Mouse (Mus musculus) liver, postnatal 0 days (tissue): ENCODE measurements around the gene Armcx4. TPM values are rescaled to one million over a fixed set of nuclear protein-coding genes. Genes with fewer than 3 reads are reported as not detected.

Experiments
- ATAC-seq: fragments of 200-750 bp; cut with Nextera tagmentation; 2 replicates; pipeline ENCODE4 v1.8.0; 2017; ENCODE audit warnings: mild to moderate bottlenecking, moderate library complexity
- DNase-seq: peaks from one replicate; pipeline ENCODE4 v3.0.0-alpha.2; 2016
- H3K27ac ChIP-seq: fragments of 300-500 bp; sonication (generic); 2 replicates; pipeline ENCODE4 v1.5.1; 2014; ENCODE audit warnings: antibody characterized with exemption, moderate library complexity, mild to moderate bottlenecking, low read depth
- H3K27me3 ChIP-seq: fragments of 300-500 bp; sonication (generic); 2 replicates; pipeline ENCODE4 v1.6.1; 2014; ENCODE audit warnings: low read length, control low read depth, mixed read lengths; ENCODE audit not compliant: insufficient read depth
- H3K36me3 ChIP-seq: fragments of 300-500 bp; sonication (generic); replicated peaks from 2 replicates; pipeline ENCODE4 v1.6.1; 2014; ENCODE audit warnings: mild to moderate bottlenecking, control low read depth, low read length, moderate library complexity, mixed read lengths; ENCODE audit not compliant: insufficient read depth
- H3K4me1 ChIP-seq: fragments of 300-500 bp; sonication (generic); 2 replicates; pipeline ENCODE4 v1.6.1; 2014; ENCODE audit warnings: antibody characterized with exemption, mild to moderate bottlenecking, control low read depth; ENCODE audit not compliant: insufficient read depth
- H3K4me2 ChIP-seq: fragments of 300-500 bp; sonication (generic); 2 replicates; pipeline ENCODE4 v1.6.1; 2014; ENCODE audit warnings: low read depth, mild to moderate bottlenecking, low read length, moderate library complexity, mixed read lengths
- H3K4me3 ChIP-seq: fragments of 300-500 bp; sonication (generic); 2 replicates; pipeline ENCODE4 v1.5.1; 2014; ENCODE audit warnings: low read depth, low read length
- H3K9ac ChIP-seq: fragments of 300-500 bp; sonication (generic); replicated peaks from 2 replicates; pipeline ENCODE4 v1.6.1; 2014; ENCODE audit warnings: mild to moderate bottlenecking, moderate library complexity
- H3K9me3 ChIP-seq: fragments of 300-500 bp; sonication (generic); 2 replicates; pipeline ENCODE4 v1.6.1; 2016; ENCODE audit warnings: mild to moderate bottlenecking, control low read depth, low read length, mixed read lengths
- CTCF ChIP-seq: sonication (generic); IDR thresholded peaks from 2 replicates; pipeline ENCODE4 v1.5.1; 2016; ENCODE audit warnings: antibody characterized with exemption, low read depth
- EP300 ChIP-seq: IDR thresholded peaks from 2 replicates; pipeline ENCODE4 v1.6.1; 2016; ENCODE audit warnings: antibody characterized with exemption, low read depth, mild to moderate bottlenecking
- WGBS: fragments of 180-500 bp; shearing (Covaris S2); extraction: QIAGEN DNeasy Blood & Tissue Kit; methylation state at CpG from one replicate; pipeline ENCODE4 v1.1.7; 2014; ENCODE audit not compliant: insufficient replicate concordance; 5-methylcytosine and 5-hydroxymethylcytosine counted together
- polyA plus RNA-seq: library from polyadenylated mRNA; unstranded; fragments of >200 nt; fragmentation: Nextera tagmentation; extraction: Ambion mirVana; gene quantifications from 2 replicates; pipeline ENCODE4 v1.2.1, GENCODE M21; 2015

Gene Armcx4
- polyA plus RNA-seq, 1 experiment from 2014 or later: 0.61 TPM

DNA sequence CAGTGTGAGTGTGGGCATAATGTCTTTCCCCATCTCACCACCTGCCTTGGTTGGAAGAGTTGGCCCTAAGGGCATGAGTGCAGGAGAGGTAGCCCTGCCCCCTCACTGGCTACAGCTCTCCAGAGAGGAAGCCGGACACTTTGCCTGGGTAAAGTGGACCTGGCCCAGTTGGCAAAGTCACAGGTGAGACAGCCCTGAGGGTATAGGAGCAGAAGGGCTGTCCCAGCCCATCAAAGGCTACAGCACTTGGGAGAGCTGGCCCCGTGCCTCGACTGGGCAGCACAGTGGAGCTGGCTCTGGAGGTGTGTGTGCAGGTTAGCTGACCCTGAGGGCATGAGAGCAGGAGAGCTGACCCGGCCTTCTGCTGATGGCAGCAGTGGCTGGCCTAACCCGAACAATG is 24.7 kb upstream of the Armcx4 start:
- Histone ChIP-seq H3K27me3 (no peaks in the 10 kb centered on the region), H3K4me3 (no peak overlapping the region), H3K4me1 (no peaks in the 10 kb centered on the region), H3K9ac (no peak overlapping the region), H3K9me3 (no peaks in the 10 kb centered on the region), H3K4me2 (no peak overlapping the region), H3K27ac (no peak overlapping the region), H3K36me3 (no peaks in the 10 kb centered on the region)
- DNase-seq: no peak
- 65% methylated on average over 5 of the region's 5 CpGs for WGBS
- ATAC-seq: no peak
- no peak for TF ChIP-seq CTCF
- TF ChIP-seq EP300: no peak

DNA sequence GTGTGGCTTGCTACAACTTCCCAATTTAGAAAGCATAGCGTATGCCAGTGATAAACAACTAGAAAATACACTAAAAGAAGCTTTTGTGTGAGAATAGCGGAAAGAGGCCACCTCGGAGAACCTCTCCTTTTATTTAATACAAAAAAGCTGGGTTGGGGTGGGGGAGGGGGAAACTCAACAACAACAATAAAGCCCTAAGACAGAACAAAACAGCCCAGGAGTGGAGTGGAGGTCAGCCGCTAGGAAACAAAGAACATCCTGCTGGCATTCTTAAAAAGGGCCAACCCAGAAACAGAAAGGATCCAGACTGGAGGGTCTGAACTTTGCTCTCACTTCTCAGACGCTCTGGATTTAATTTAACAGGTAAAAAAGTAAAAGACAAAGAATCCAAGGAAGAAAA is 11.3 kb upstream of the Armcx4 start:
- Histone ChIP-seq H3K4me3 (no peak overlapping the region), H3K4me1 (no peaks in the 10 kb centered on the region), H3K36me3 (no peaks in the 10 kb centered on the region), H3K27ac (no peak overlapping the region), H3K27me3 (no peaks in the 10 kb centered on the region), H3K9me3 (no peaks in the 10 kb centered on the region), H3K9ac (no peak overlapping the region), H3K4me2 (no peak overlapping the region)
- WGBS: 67% methylated on average over 5 of the region's 5 CpGs
- ATAC-seq: no peak
- no peak for DNase-seq
- no peak for TF ChIP-seq CTCF
- TF ChIP-seq EP300: no peak

DNA sequence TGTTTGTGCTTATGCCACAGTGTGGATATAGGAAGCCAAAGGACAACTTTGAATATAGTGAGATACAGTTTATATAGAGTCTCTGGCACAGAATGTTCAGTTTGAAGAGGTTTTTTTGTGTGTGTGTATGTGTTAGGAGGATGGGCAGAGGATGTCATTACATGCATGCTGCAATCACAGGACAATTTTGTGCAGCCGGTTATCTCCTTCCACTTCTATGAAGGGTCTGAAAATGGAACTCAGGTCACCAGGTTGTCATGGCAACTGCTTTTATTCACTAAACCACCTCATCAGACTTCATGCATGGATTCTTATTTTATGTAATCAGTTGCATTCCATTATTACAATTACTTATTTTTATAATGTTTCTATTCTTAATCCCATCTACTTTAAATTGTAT is 10.4 kb upstream of the Armcx4 start:
- DNase-seq (no peak), ATAC-seq (no peak)
- Histone ChIP-seq H3K4me2 (no peak overlapping the region), H3K27me3 (no peaks in the 10 kb centered on the region), H3K36me3 (no peaks in the 10 kb centered on the region), H3K4me3 (no peak overlapping the region), H3K4me1 (no peaks in the 10 kb centered on the region), H3K9me3 (no peaks in the 10 kb centered on the region), H3K9ac (no peak overlapping the region), H3K27ac (no peak overlapping the region)
- TF ChIP-seq CTCF: no peak
- no peak for TF ChIP-seq EP300
- WGBS: 74% methylated on average over 1 of the region's 1 CpGs

DNA sequence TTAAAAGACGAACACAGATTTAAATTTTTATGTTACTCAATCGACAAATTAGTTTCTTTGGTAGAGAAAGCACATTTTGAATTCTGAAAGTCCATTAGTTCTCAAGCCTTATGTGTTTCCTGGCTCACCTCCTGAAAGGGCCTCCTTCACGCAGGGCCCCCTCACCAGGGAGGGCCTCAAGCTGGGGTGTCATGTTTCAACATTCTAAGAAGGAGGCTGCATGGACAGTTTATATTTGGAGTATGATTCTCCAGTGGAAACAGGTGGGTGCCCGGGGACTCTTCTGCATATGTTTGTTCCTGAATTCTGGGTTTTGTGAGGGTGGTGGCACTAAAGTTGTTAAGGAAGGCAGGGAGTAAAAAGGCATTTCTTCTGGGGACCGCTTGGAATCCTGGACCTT is 1.4 kb upstream of the Armcx4 start:
- Histone ChIP-seq H3K4me1 (no peaks in the 10 kb centered on the region), H3K27ac (no peak overlapping the region), H3K9ac (no peak overlapping the region), H3K27me3 (peaks cover 10% of the 10 kb centered on the region; the same call in 1 of the 2 replicates), H3K9me3 (no peaks in the 10 kb centered on the region), H3K4me3 (no peak overlapping the region), H3K4me2 (no peak overlapping the region), H3K36me3 (no peaks in the 10 kb centered on the region)
- no peak for ATAC-seq
- DNase-seq: no peak
- TF ChIP-seq CTCF: no peak
- no peak for TF ChIP-seq EP300
- 46% methylated on average over 5 of the region's 5 CpGs for WGBS

DNA sequence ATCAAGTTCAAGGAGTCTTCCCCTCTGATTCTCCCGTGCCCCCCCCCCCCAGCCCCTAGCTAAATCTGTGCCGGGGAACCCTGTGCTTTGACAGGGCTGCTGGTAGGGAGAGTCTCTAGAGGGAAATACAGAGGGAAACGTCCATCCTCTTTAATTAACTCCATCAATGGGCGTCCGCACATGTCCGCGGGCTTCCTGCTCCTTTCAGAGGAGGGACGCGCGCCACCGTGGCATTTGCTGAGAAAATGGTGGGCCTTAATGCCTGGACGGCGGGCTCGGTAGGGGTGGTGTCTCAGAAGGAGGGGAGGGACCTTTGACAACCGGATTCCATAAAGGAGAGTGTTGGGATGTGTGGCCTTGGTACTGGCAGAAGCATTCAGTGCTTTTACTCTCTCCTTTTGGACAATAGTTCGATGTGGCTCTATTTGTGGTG is 436 bp downstream of the Armcx4 start:
- Histone ChIP-seq H3K27ac (peak overlapping the region; percentile 29; the same call in 1 of the 2 replicates), H3K9ac (no peak overlapping the region; the same call in 1 of the 2 replicates), H3K4me3 (peak overlapping the region; percentile 43), H3K4me1 (no peaks in the 10 kb centered on the region), H3K4me2 (peak overlapping the region; percentile 65), H3K9me3 (no peaks in the 10 kb centered on the region), H3K36me3 (no peaks in the 10 kb centered on the region), H3K27me3 (peaks cover 10% of the 10 kb centered on the region; the same call in 1 of the 2 replicates)
- TF ChIP-seq CTCF (no peak), EP300 (no peak)
- DNase-seq (peak; percentile 16), ATAC-seq (no peak)
- 17% methylated on average over 15 of the region's 16 CpGs for whole genome bisulfite sequencing

DNA sequence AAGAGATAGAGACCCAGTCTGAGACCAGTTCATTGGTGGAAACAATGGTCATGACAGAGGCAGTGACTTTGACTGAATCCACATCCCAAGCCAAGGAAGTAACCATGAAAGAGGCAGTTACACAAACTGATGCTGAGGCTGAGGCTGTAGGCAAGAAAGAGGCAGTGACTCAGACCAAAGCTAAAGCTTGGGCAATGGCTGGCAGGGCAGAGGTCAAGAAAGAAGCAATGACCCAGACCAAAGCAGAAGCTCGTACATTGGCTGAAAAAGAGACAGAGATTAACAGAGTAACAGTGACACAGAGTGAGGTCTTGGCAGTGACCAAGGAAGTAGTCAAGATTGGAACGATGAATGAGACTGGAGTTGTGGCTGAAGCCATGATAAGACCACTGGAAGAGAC is 3.4 kb downstream of the Armcx4 start:
- peaks cover 13% of the 10 kb centered on the region; the same call in 1 of the 2 replicates for H3K27me3 ChIP-seq
- no peak for TF ChIP-seq CTCF
- TF ChIP-seq EP300: no peak

More for the DNA sequence above, 3.4 kb downstream of the Armcx4 start:
- no peaks in the 10 kb centered on the region for H3K9me3 ChIP-seq
- ATAC-seq: no peak
- H3K36me3 ChIP-seq: no peaks in the 10 kb centered on the region
- H3K9ac ChIP-seq: no peak overlapping the region
- H3K4me3 ChIP-seq: no peak overlapping the region
- no peaks in the 10 kb centered on the region for H3K4me1 ChIP-seq
- no peak for DNase-seq
- WGBS: 64% methylated on average over 2 of the region's 2 CpGs
- H3K27ac ChIP-seq: no peak overlapping the region
- no peak overlapping the region for H3K4me2 ChIP-seq
